Mouse (Mus musculus) forebrain, embryonic 12.5 days (tissue): Measurements from ENCODE around the gene Atp6v1f. TPM values are rescaled to one million over a fixed set of nuclear protein-coding genes. Genes with fewer than 3 reads are reported as not detected.

Source experiments
- ATAC-seq: fragments of 200-750 bp; cut with Nextera tagmentation; 2 replicates; pipeline ENCODE4 v1.8.0; 2017; ENCODE audit warnings: moderate TSS enrichment; ENCODE audit not compliant: low FRiP score
- H3K27ac ChIP-seq: fragments of 300-500 bp; sonication (generic); 2 replicates; pipeline ENCODE4 v1.5.1; 2016; ENCODE audit warnings: mild to moderate bottlenecking
- H3K27me3 ChIP-seq: fragments of 300-500 bp; sonication (generic); 2 replicates; pipeline ENCODE4 v1.6.1; 2016; ENCODE audit warnings: mild to moderate bottlenecking
- H3K36me3 ChIP-seq: fragments of 300-500 bp; sonication (generic); replicated peaks from 2 replicates; pipeline ENCODE4 v1.6.1; 2016; ENCODE audit warnings: mild to moderate bottlenecking
- H3K4me1 ChIP-seq: fragments of 300-500 bp; sonication (generic); 2 replicates; pipeline ENCODE4 v1.6.1; 2016
- H3K4me2 ChIP-seq: fragments of 300-500 bp; sonication (generic); 2 replicates; pipeline ENCODE4 v1.6.1; 2016; ENCODE audit warnings: mild to moderate bottlenecking, moderate library complexity
- H3K4me3 ChIP-seq: fragments of 300-500 bp; sonication (generic); replicated peaks from 2 replicates; pipeline ENCODE4 v1.5.1; 2016; ENCODE audit warnings: mild to moderate bottlenecking
- H3K9ac ChIP-seq: fragments of 300-500 bp; sonication (generic); 2 replicates; pipeline ENCODE4 v1.6.1; 2016; ENCODE audit warnings: mild to moderate bottlenecking
- H3K9me3 ChIP-seq: fragments of 300-500 bp; sonication (generic); 2 replicates; pipeline ENCODE4 v1.6.1; 2016
- WGBS: fragments of 180-500 bp; shearing (Covaris S2); methylation state at CpG from one replicate; pipeline ENCODE4 v1.1.7; 2016; 5-methylcytosine and 5-hydroxymethylcytosine counted together
- polyA plus RNA-seq: library from polyadenylated mRNA; unstranded; fragments of >200 nt; fragmentation: Nextera tagmentation; extraction: Ambion mirVana; gene quantifications from 2 replicates; pipeline ENCODE4 v1.2.1, GENCODE M21; 2016

Gene Atp6v1f
- polyA plus RNA-seq, 1 experiment from 2014 or later: 197 TPM

- Histone ChIP-seq H3K27ac (no peak overlapping the region), H3K36me3 (peaks cover 20% of the 10 kb centered on the region), H3K4me3 (peak overlapping the region; percentile 49), H3K9ac (peak overlapping the region; percentile 58), H3K9me3 (no peaks in the 10 kb centered on the region), H3K4me1 (peaks cover 15% of the 10 kb centered on the region), H3K4me2 (peak overlapping the region; percentile 72), H3K27me3 (peaks cover 26% of the 10 kb centered on the region)
- WGBS: 2% methylated on average over 33 of the region's 33 CpGs
- peak; percentile 93 for ATAC-seq
These were observed 6.6 kb downstream of the Atp6v1f start for GRCm38 (mm10) chr6:29473941-29474691.

GRCm38 (mm10) chr6:29474736-29475135 is 7.2 kb downstream of the Atp6v1f start:
- Histone ChIP-seq H3K4me2 (no peak overlapping the region), H3K27ac (no peak overlapping the region), H3K9ac (no peak overlapping the region), H3K9me3 (no peaks in the 10 kb centered on the region), H3K27me3 (peaks cover 26% of the 10 kb centered on the region), H3K4me1 (peaks cover 13% of the 10 kb centered on the region), H3K4me3 (peak overlapping the region; percentile 49; the same call in 1 of the 2 replicates), H3K36me3 (peaks cover 19% of the 10 kb centered on the region)
- WGBS: 51% methylated on average over 2 of the region's 2 CpGs
- ATAC-seq: no peak

- H3K4me2 ChIP-seq: no peak overlapping the region
- peaks cover 7% of the 10 kb centered on the region for H3K4me1 ChIP-seq
- H3K27ac ChIP-seq: no peak overlapping the region
- 93% methylated on average over 13 of the region's 13 CpGs for WGBS
- peaks cover 13% of the 10 kb centered on the region for H3K27me3 ChIP-seq
- ATAC-seq: no peak
- H3K4me3 ChIP-seq: no peak overlapping the region
- H3K9me3 ChIP-seq: no peaks in the 10 kb centered on the region
- H3K36me3 ChIP-seq: no peaks in the 10 kb centered on the region
- no peak overlapping the region for H3K9ac ChIP-seq
These were observed 15.2 kb downstream of the Atp6v1f start for GRCm38 (mm10) chr6:29482691-29483090.

- Histone ChIP-seq H3K4me2 (peak overlapping the region; percentile 60), H3K27me3 (peaks cover 18% of the 10 kb centered on the region), H3K4me1 (peaks cover 7% of the 10 kb centered on the region), H3K9me3 (no peaks in the 10 kb centered on the region), H3K27ac (no peak overlapping the region), H3K36me3 (no peaks in the 10 kb centered on the region), H3K4me3 (peak overlapping the region; percentile 34), H3K9ac (peak overlapping the region; percentile 44)
- 7% methylated on average over 26 of the region's 26 CpGs for WGBS
- peak; percentile 58 for ATAC-seq
These were observed 17.4 kb downstream of the Atp6v1f start for GRCm38 (mm10) chr6:29484716-29485559.

DNA sequence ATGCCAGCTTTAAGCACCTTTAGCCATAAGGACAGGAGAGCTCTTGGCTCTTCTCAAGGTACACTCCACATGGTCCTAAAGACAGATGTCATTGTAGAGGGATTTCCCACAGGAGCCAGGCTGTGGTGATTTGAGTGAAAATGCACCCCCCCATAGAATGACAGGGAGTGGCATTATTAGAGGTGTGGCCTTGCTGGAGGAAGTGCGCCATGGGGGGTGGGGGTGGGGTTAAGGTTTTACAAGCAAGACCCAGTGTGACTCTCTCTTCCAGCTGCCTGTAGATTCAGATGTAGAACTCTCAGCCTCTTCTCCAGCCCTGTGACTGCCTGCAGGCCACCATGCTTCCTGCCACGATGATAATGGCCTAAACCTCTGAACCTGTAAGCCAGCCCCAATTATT is 18.4 kb downstream of the Atp6v1f start:
- Histone ChIP-seq H3K36me3 (no peaks in the 10 kb centered on the region), H3K27me3 (peaks cover 18% of the 10 kb centered on the region), H3K4me2 (no peak overlapping the region), H3K9ac (no peak overlapping the region), H3K4me3 (no peak overlapping the region), H3K4me1 (peaks cover 7% of the 10 kb centered on the region), H3K9me3 (no peaks in the 10 kb centered on the region), H3K27ac (no peak overlapping the region)
- ATAC-seq: no peak
- WGBS: 56% methylated on average over 2 of the region's 2 CpGs

DNA sequence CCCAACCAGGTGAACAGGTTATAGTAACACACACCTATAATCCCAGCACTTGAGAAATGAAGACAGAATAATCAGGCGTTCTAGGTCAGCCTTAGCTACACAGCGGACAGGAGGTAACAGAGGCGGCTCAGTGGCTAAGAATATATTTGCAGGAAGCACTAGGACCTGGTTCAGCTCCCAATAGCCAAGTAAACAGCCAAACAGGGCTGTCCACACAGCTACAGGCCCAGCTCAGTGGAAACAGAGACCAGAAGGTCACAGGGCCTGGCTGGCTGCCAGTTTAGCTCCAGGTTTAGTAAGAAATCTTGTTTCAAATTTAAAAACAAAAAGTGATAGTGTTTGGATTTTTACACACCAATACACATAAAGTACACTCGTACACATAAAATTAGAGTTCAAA is 26.6 kb downstream of the Atp6v1f start:
- peaks cover 53% of the 10 kb centered on the region for H3K27me3 ChIP-seq
- ATAC-seq: no peak
- H3K4me3 ChIP-seq: no peak overlapping the region
- no peak overlapping the region for H3K9ac ChIP-seq
- 84% methylated on average over 4 of the region's 4 CpGs for WGBS
- H3K36me3 ChIP-seq: no peaks in the 10 kb centered on the region
- no peaks in the 10 kb centered on the region for H3K9me3 ChIP-seq
- no peak overlapping the region for H3K27ac ChIP-seq
- H3K4me1 ChIP-seq: no peaks in the 10 kb centered on the region
- H3K4me2 ChIP-seq: no peak overlapping the region

DNA sequence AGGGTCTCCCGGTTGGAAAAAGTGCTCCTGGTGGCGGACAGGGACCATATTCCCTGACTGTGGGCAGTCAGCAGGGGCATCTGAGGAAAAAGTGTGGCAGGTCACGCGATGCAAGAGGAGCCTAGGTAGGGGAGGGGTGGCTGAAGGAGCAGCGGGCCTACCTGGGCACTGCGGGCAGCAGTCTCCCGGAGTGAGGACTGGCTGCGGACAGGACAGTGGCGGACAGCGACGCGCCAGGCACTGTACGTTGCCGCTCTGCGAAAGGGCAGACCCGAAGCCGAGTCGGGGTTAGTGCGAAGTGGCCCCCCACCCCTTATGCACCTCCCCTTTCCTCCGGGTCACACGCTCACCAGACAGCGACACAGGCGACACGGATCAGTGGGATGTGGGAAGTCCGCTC is 28.8 kb downstream of the Atp6v1f start:
- peak overlapping the region; percentile 8; the same call in 1 of the 2 replicates for H3K4me2 ChIP-seq
- no peaks in the 10 kb centered on the region for H3K9me3 ChIP-seq
- H3K4me1 ChIP-seq: no peaks in the 10 kb centered on the region
- ATAC-seq: no peak
- peaks cover 52% of the 10 kb centered on the region for H3K27me3 ChIP-seq
- peak overlapping the region; percentile 5; the same call in 1 of the 2 replicates for H3K4me3 ChIP-seq
- no peak overlapping the region for H3K27ac ChIP-seq
- H3K9ac ChIP-seq: no peak overlapping the region
- no peaks in the 10 kb centered on the region for H3K36me3 ChIP-seq
- 24% methylated on average over 22 of the region's 25 CpGs for WGBS

DNA sequence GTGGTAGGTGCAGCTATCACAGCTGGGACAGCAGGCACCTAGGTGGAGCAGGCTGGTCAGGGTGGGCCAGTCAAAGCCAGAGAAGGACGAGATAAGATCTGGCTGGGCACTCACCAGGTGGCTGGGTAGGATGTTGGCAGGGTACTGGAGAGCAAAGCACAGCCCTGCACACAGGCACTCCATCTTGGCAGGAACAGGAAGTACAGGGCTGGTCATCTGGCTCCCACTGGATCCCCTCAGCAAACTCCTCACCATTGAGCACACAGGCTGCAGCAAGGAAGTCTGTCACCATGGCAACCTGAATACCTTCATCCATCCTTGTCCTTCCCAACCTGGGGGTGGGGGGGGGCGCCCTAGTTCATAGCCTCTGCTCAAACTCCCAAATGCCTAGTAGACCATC is 30.3 kb downstream of the Atp6v1f start:
- Histone ChIP-seq H3K4me1 (no peaks in the 10 kb centered on the region), H3K27me3 (peaks cover 47% of the 10 kb centered on the region), H3K9me3 (no peaks in the 10 kb centered on the region), H3K4me2 (no peak overlapping the region), H3K4me3 (no peak overlapping the region), H3K27ac (no peak overlapping the region), H3K36me3 (no peaks in the 10 kb centered on the region), H3K9ac (no peak overlapping the region)
- 30% methylated on average over 2 of the region's 2 CpGs for WGBS
- no peak for ATAC-seq

GRCm38 (mm10) chr6:29500177-29500576 is 32.7 kb downstream of the Atp6v1f start:
- H3K36me3 ChIP-seq: no peaks in the 10 kb centered on the region
- ATAC-seq: no peak
- H3K27me3 ChIP-seq: peaks cover 47% of the 10 kb centered on the region
- H3K4me2 ChIP-seq: no peak overlapping the region
- no peak overlapping the region for H3K4me3 ChIP-seq
- 95% methylated on average over 7 of the region's 7 CpGs for WGBS
- no peak overlapping the region for H3K9ac ChIP-seq
- H3K27ac ChIP-seq: no peak overlapping the region
- no peaks in the 10 kb centered on the region for H3K4me1 ChIP-seq
- no peaks in the 10 kb centered on the region for H3K9me3 ChIP-seq

GRCm38 (mm10) chr6:29500810-29501209 is 33.3 kb downstream of the Atp6v1f start:
- H3K36me3 ChIP-seq: no peaks in the 10 kb centered on the region
- H3K4me3 ChIP-seq: no peak overlapping the region
- no peak for ATAC-seq
- no peaks in the 10 kb centered on the region for H3K9me3 ChIP-seq
- WGBS: 89% methylated on average over 6 of the region's 6 CpGs
- no peak overlapping the region for H3K9ac ChIP-seq
- no peak overlapping the region for H3K27ac ChIP-seq
- H3K4me2 ChIP-seq: no peak overlapping the region
- peaks cover 47% of the 10 kb centered on the region for H3K27me3 ChIP-seq
- no peaks in the 10 kb centered on the region for H3K4me1 ChIP-seq

DNA sequence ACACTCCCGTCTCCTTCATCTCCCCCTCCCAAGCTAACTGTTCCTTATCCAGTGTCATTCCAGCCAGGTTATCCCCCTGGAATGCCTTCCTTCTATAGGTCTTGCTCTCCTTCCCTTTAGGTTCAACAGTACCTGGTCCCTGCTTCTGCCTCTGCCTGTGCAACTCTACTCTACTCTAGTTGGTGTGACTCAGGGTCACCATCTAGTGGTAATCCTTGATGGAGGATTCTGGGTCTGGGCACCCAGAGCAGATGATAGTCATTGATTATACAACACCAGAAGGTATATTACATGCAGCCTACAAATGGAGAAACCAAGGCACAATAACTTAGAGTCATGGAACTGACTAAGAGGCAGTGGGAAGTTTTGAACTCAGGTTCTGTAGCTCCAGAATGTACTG is 34.1 kb downstream of the Atp6v1f start:
- no peak overlapping the region for H3K4me2 ChIP-seq
- no peak overlapping the region for H3K4me3 ChIP-seq
- H3K36me3 ChIP-seq: no peaks in the 10 kb centered on the region
- no peak for ATAC-seq
- H3K4me1 ChIP-seq: no peaks in the 10 kb centered on the region
- H3K9ac ChIP-seq: no peak overlapping the region
- no peak overlapping the region for H3K27ac ChIP-seq
- no peaks in the 10 kb centered on the region for H3K9me3 ChIP-seq
- peaks cover 47% of the 10 kb centered on the region for H3K27me3 ChIP-seq
- WGBS: 94% methylated on average over 1 of the region's 1 CpGs

DNA sequence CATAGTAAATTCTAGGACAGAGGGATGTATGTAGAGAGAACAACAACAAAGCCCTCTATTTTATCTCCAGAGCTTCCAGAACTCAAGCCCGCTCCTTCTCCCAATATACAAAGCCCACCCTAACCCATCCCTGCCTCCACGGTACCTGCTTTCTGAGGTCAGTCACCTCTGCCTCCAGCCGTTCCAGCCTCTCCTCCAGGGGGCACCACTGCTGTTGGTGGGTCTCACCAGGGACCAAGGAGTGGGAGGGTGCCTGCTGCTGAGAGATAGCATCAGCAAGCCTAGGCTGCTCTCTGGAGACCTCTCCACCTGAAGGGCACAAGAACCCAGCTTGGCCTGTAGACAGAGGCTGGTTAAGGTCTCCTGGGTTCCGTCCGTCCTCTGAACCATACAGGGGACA is 38.0 kb downstream of the Atp6v1f start:
- H3K4me1 ChIP-seq: peaks cover 13% of the 10 kb centered on the region
- H3K4me2 ChIP-seq: no peak overlapping the region
- no peak overlapping the region for H3K4me3 ChIP-seq
- H3K27me3 ChIP-seq: peaks cover 60% of the 10 kb centered on the region
- no peaks in the 10 kb centered on the region for H3K9me3 ChIP-seq
- WGBS: 91% methylated on average over 5 of the region's 5 CpGs
- no peaks in the 10 kb centered on the region for H3K36me3 ChIP-seq
- no peak overlapping the region for H3K9ac ChIP-seq
- ATAC-seq: no peak
- H3K27ac ChIP-seq: no peak overlapping the region
